Mouse (Mus musculus) liver, embryonic 11.5 days (tissue): ENCODE measurements around the gene Ptpa. TPM values are rescaled to one million over a fixed set of nuclear protein-coding genes. Genes with fewer than 3 reads are reported as not detected.

Experiments
- ATAC-seq: fragments of 200-750 bp; cut with Nextera tagmentation; replicated peaks from 2 replicates; pipeline ENCODE4 v1.8.0; 2017; ENCODE audit warnings: moderate number of reproducible peaks, mild to moderate bottlenecking, moderate TSS enrichment, moderate library complexity; ENCODE audit not compliant: low FRiP score
- DNase-seq: peaks from one replicate; pipeline ENCODE4 v3.0.0-alpha.2; 2017; ENCODE audit warnings: low spot score
- H3K27ac ChIP-seq: fragments of 300-500 bp; sonication (generic); 2 replicates; pipeline ENCODE4 v1.5.1; 2014; ENCODE audit warnings: mild to moderate bottlenecking, low read depth, low read length, control low read depth
- H3K27me3 ChIP-seq: fragments of 300-500 bp; sonication (generic); replicated peaks from 2 replicates; pipeline ENCODE4 v1.6.1; 2014; ENCODE audit warnings: low read length, mixed read lengths; ENCODE audit not compliant: control insufficient read depth, insufficient read depth
- H3K36me3 ChIP-seq: fragments of 300-500 bp; sonication (generic); 2 replicates; pipeline ENCODE4 v1.6.1; 2014; ENCODE audit warnings: mild to moderate bottlenecking, low read length, moderate library complexity, mixed read lengths; ENCODE audit not compliant: control insufficient read depth, insufficient read depth
- H3K4me1 ChIP-seq: fragments of 300-500 bp; sonication (generic); replicated peaks from 2 replicates; pipeline ENCODE4 v1.6.1; 2014; ENCODE audit warnings: low read length, mixed read lengths; ENCODE audit not compliant: control insufficient read depth, insufficient read depth
- H3K4me2 ChIP-seq: fragments of 300-500 bp; sonication (generic); 2 replicates; pipeline ENCODE4 v1.6.1; 2014; ENCODE audit warnings: mild to moderate bottlenecking, control low read depth, moderate library complexity
- H3K4me3 ChIP-seq: fragments of 300-500 bp; sonication (generic); 2 replicates; pipeline ENCODE4 v1.5.1; 2014; ENCODE audit warnings: low read depth, low read length, control low read depth
- H3K9ac ChIP-seq: fragments of 300-500 bp; sonication (generic); 2 replicates; pipeline ENCODE4 v1.6.1; 2014; ENCODE audit warnings: low read depth, low read length, control low read depth
- H3K9me3 ChIP-seq: fragments of 300-500 bp; sonication (generic); 2 replicates; pipeline ENCODE4 v1.6.1; 2016; ENCODE audit warnings: low read length, inconsistent platforms, mixed read lengths; ENCODE audit not compliant: control insufficient read depth
- WGBS: fragments of 180-500 bp; shearing (Covaris S2); extraction: QIAGEN DNeasy Blood & Tissue Kit; methylation state at CpG from one replicate; pipeline ENCODE4 v1.1.7; 2014; 5-methylcytosine and 5-hydroxymethylcytosine counted together
- polyA plus RNA-seq: library from polyadenylated mRNA; unstranded; fragments of >200 nt; fragmentation: Nextera tagmentation; extraction: Ambion mirVana; gene quantifications from 2 replicates; pipeline ENCODE4 v1.2.1, GENCODE M21; 2014

The Ptpa gene
- polyA plus RNA-seq, 1 experiment from 2014 or later = 135 TPM

DNA sequence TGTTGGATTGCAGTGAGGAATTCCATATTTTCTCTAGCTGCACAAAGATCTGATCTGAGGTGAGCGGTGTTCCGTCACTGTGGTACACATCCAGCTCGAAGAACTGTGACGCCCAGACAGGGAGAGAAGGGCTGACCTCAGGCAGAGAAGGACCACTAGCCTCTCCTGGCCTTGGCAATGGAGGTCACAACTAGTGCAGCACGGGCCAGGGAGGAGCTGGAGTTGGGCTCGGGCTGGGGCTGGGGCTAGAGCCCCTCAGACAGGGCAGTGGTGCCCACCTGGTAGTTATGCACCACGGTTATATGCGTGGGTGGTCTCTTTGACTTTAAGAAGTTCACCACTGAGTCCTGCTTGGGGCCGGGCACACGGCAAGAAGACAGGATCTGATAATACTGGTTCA, 8.1 kb upstream of the Ptpa start:
- Histone ChIP-seq H3K9me3 (no peaks in the 10 kb centered on the region), H3K27me3 (no peaks in the 10 kb centered on the region), H3K27ac (no peak overlapping the region), H3K4me2 (no peak overlapping the region), H3K9ac (no peak overlapping the region), H3K4me3 (no peak overlapping the region), H3K4me1 (no peaks in the 10 kb centered on the region), H3K36me3 (peaks cover 21% of the 10 kb centered on the region)
- ATAC-seq (no peak), DNase-seq (no peak)
- 79% methylated on average over 10 of the region's 10 CpGs for WGBS

DNA sequence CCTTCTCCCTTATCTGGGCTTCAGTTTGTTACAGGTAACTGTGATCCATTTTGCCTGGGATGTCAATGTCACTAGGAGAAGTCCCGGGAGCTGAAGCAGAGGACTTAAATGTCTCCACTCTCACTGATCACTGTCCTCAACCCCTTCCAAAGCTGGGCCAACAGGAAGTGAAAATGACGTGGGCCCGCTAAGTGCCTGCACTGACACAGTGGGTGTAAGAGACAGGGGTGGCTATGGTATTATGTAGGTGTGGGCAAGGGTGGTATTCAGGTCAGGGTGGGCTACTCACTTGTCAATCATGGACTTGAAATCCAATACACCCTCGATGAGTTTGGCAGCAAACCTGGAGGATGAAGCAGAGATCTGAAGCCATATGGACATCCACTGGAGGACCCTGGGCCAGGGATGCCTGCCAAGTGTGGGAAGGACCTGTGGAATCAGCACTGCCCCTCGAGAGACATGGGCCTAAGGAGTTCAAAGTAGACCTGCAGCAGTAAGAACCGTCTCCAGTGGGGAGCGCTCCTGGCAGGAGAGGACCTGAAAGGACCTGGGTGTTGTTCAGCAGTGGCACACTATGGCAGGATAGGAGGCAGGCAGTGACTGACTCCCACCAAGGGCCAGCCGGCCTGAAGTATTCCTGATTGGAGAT, 7.3 kb upstream of the Ptpa start:
- H3K4me2 ChIP-seq = no peak overlapping the region
- ATAC-seq (no peak), DNase-seq (no peak)
- H3K9ac ChIP-seq = no peak overlapping the region
- no peak overlapping the region for H3K4me3 ChIP-seq
- peaks cover 16% of the 10 kb centered on the region for H3K36me3 ChIP-seq
- WGBS = 81% methylated on average over 8 of the region's 8 CpGs
- H3K27me3 ChIP-seq = no peaks in the 10 kb centered on the region
- no peaks in the 10 kb centered on the region for H3K4me1 ChIP-seq
- H3K9me3 ChIP-seq = no peaks in the 10 kb centered on the region
- H3K27ac ChIP-seq = no peak overlapping the region

DNA sequence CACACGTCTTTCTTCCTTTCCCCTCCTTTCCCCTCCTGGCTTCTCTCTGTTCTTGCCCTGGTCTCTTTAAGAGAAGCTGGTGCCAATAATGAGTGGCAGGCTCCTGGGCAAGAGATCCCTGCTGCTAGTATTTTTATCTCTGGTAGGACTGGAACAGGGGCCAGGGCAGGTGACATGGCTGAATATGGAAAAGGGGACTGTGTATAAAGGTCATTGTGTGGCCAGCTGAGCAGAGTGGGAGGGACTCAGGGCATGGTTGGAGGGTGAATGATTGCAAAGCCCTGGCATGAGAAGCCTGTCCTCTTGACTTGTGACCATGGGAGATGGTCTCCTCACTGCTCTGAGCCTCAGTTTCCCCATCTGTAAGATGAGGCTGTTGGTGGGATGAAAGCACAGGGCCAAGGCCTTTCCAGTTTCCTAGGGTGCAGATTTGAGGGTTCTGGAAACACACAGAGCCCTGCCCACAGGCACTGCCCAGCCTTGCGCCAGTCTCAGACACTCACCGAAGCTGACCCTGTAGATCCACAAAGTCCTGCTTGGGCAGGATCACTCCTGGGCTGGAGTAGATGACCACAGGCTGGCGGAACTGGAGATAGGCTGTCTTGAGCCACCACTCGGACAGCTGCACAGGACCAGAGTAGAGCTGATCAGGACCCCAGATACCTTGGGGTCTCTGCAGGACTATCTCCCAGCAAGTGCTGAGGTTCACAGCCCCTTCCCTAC, 6.2 kb upstream of the Ptpa start:
- no peaks in the 10 kb centered on the region for H3K27me3 ChIP-seq
- 86% methylated on average over 5 of the region's 5 CpGs for WGBS
- no peaks in the 10 kb centered on the region for H3K9me3 ChIP-seq
- H3K27ac ChIP-seq = no peak overlapping the region
- no peak overlapping the region for H3K9ac ChIP-seq
- no peak overlapping the region for H3K4me2 ChIP-seq
- peaks cover 3% of the 10 kb centered on the region; the same call in 1 of the 2 replicates for H3K4me1 ChIP-seq
- ATAC-seq = no peak
- peaks cover 14% of the 10 kb centered on the region for H3K36me3 ChIP-seq
- DNase-seq = no peak
- no peak overlapping the region for H3K4me3 ChIP-seq

DNA sequence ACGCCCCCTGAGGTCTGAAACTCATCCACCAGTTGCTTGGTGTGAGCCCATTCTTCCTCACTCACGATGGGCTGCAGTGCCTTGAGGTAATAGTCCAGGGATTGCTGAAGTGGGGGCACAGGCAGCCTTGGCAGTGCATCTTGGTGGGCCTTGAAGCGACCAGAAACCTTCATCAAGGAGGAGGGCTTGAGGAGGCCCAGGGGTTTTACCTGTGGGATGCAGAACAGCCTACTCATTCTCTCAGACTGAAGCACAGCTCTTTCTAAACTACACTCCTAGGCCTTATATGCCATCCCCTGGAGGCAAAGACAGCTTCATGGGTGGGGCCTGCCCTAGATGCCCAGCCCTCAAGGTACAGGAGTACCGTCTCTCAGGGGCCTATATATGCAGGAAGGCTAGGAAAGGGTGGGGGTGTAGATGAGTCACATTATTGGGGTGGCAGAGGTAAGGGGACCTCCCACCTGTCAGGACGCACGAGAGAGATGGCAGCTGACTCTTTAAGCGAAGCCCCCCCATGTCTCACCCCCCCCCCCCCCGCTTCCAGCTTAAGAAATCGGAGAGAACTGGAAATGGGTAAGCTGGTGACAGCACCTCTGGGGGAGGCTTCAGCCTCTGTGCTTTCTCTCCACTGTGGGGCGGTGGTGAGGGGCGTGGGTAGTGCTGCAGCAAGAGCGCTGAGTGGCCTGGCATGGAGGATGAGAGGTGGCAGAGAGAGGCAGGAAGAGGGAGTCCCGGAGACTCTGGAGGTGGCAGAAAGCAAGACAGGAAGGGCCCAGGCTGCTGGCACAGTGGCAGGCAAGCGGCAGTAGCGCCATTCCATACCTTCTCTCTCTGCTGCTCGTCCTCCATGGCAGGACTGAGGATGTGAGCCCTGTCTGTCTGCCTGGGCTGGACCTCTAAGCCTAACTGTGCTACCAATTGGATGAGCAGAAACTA, 2.5 kb upstream of the Ptpa start:
- Histone ChIP-seq H3K4me1 (peaks cover 15% of the 10 kb centered on the region), H3K9me3 (no peaks in the 10 kb centered on the region), H3K9ac (no peak overlapping the region), H3K4me3 (no peak overlapping the region), H3K4me2 (peak overlapping the region; percentile 14; the same call in 1 of the 2 replicates), H3K36me3 (peaks cover 9% of the 10 kb centered on the region; the same call in 1 of the 2 replicates), H3K27ac (no peak overlapping the region), H3K27me3 (no peaks in the 10 kb centered on the region)
- no peak for DNase-seq
- 80% methylated on average over 16 of the region's 16 CpGs for WGBS
- no peak for ATAC-seq

DNA sequence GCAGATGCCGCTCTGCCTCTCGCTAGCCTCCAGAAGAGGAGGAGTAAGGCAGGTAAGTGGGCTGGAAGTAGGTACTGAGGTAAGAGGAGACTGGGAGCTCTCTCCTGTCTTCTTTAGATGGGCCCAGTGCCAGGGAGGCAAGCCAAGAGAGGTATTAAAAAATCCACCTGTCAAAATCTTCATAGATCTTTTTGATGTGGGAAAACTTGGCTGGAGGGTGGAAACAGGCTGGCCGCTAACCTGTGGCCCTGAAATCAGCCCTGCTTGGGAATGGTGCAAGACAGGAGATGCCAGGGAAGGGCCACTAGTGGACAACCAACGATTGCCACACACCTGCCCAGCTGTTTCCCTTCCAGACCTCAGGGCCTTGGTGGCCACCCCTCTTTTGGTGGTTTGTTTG, 1.7 kb upstream of the Ptpa start:
- Histone ChIP-seq H3K36me3 (peaks cover 7% of the 10 kb centered on the region; the same call in 1 of the 2 replicates), H3K27me3 (no peaks in the 10 kb centered on the region), H3K9ac (no peak overlapping the region), H3K9me3 (no peaks in the 10 kb centered on the region), H3K4me2 (peak overlapping the region; percentile 98), H3K27ac (no peak overlapping the region), H3K4me3 (peak overlapping the region; percentile 96; the same call in 1 of the 2 replicates), H3K4me1 (peaks cover 23% of the 10 kb centered on the region)
- no peak for ATAC-seq
- DNase-seq = no peak
- 86% methylated on average over 4 of the region's 4 CpGs for WGBS

DNA sequence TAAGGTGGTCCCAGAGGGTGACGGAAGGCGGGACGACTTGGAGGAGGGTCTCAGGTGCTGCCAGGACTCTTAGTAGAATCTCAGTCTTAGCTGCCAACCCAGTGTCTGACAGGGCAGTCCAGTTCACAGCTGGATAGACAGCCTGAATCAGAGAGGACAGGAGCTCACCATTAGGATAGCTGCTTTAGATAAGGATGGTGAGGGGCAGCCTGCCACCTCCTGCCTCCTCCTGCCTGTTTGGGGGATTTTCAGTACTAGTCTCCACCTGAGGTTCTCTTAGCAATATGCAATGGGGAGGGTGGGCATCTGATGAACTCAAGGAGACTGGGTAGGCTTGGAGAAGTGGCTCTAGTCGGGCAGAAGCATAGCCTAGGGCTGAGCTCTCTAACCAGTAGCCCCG, 1.2 kb upstream of the Ptpa start:
- DNase-seq (no peak), ATAC-seq (no peak)
- Histone ChIP-seq H3K4me2 (peak overlapping the region; percentile 98), H3K36me3 (peaks cover 5% of the 10 kb centered on the region; the same call in 1 of the 2 replicates), H3K9ac (peak overlapping the region; percentile 100), H3K27me3 (no peaks in the 10 kb centered on the region), H3K4me1 (peaks cover 25% of the 10 kb centered on the region), H3K27ac (peak overlapping the region; percentile 98), H3K9me3 (no peaks in the 10 kb centered on the region), H3K4me3 (peak overlapping the region; percentile 96)
- 48% methylated on average over 5 of the region's 5 CpGs for WGBS

DNA sequence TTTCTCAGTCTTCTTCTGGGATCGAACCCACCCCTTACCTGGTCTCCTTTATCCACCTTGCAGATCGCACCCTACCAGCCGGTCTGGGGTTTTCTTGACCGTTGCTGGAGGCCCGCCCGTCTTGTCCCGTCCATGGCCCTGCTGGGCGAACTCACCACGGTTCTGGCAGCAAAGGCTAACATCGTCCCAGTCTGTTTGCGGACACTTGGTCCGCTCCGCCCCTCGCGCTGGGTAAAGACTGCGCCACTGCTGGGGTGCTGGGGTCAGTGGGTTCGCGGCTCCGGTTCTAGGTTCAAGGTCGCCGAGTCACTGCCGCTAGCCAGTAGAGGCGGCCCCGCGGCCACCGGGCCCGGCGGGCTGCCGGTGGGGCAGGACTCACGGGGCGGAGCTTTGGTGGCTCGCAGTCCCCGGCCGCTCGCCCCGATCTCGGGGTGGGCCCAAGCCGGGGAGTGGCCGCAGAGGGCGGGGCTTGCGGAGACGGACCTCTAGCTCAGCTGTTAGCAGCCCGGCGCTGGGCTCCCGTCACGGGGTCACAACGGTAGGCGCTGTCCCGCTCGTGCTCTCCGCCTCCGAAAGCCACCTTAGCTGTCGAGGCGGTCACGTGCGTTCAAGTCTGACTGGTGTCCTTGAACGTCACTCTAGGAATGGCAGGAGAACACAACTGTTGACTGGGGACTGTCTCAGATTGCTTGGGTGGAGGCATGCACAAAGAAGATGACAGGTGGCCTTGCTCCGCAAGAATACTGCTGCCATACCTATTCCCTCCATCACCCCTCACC, 493 bp upstream of the Ptpa start, which contains the start of gene Crat:
Crat (minus strand) TSS at position 657 of the 779 bp plus-strand sequence.
- H3K4me3 ChIP-seq = peak within 1 kb of the TSS; percentile 96
- H3K27me3 ChIP-seq = no peaks in the 10 kb centered on the region
- H3K4me2 ChIP-seq = peak within 1 kb of the TSS; percentile 98
- WGBS = under 1% methylated on average over 58 of the region's 58 CpGs
- peaks cover 30% of the 10 kb centered on the region for H3K4me1 ChIP-seq
- peak within 1 kb of the TSS; percentile 100 for H3K9ac ChIP-seq
- DNase-seq (peak; percentile 89), ATAC-seq (peak; percentile 86)
- H3K9me3 ChIP-seq = no peaks in the 10 kb centered on the region
- H3K27ac ChIP-seq = peak within 1 kb of the TSS; percentile 98
- peaks cover 3% of the 10 kb centered on the region; the same call in 1 of the 2 replicates for H3K36me3 ChIP-seq

DNA sequence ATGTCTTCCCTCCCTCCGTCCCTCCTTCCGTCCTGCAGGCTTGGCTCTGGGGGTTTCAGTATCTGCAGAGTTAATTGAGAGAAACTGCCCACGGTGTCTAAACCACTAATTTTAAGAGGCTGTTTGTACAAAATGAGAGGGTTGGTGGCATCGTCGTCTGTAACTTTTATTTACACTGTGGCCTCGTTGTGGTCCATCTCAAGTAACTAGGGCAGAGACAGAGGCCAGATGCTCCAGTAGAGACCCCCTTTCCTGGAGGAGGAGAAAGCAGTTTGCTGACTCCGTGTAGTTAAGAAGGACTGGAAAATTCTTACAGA, 768 bp downstream of the Ptpa start:
- H3K4me3 ChIP-seq = peak overlapping the region; percentile 96
- 2% methylated on average over 7 of the region's 7 CpGs for WGBS
- H3K4me1 ChIP-seq = peaks cover 36% of the 10 kb centered on the region
- H3K36me3 ChIP-seq = peaks cover 3% of the 10 kb centered on the region; the same call in 1 of the 2 replicates
- DNase-seq = no peak
- H3K9ac ChIP-seq = peak overlapping the region; percentile 100
- H3K4me2 ChIP-seq = peak overlapping the region; percentile 98
- no peaks in the 10 kb centered on the region for H3K9me3 ChIP-seq
- H3K27me3 ChIP-seq = no peaks in the 10 kb centered on the region
- H3K27ac ChIP-seq = peak overlapping the region; percentile 98
- ATAC-seq = no peak
